Mouse (Mus musculus) liver, embryonic 16.5 days (tissue): ENCODE data around the gene Etfbkmt. TPM values are rescaled to one million over a fixed set of nuclear protein-coding genes. Genes with fewer than 3 reads are reported as not detected.
A peak's percentile ranks its signal among the peaks of the same experiment; 100 is the strongest.
"Not testable (repeated sequence)": the region's sequence is repeated elsewhere in the genome, so short reads cannot be mapped to it uniquely, and the experiment has no call there.

Experiments used
- ATAC-seq: fragments of 200-750 bp; cut with Nextera tagmentation; 2 replicates; pipeline ENCODE4 v1.8.0; 2017; ENCODE audit warnings: low read depth, mild to moderate bottlenecking, moderate number of reproducible peaks, moderate library complexity
- H3K27ac ChIP-seq: fragments of 300-500 bp; sonication (generic); 2 replicates; pipeline ENCODE4 v1.5.1; 2014; ENCODE audit warnings: mild to moderate bottlenecking, low read length
- H3K27me3 ChIP-seq: fragments of 300-500 bp; sonication (generic); 2 replicates; pipeline ENCODE4 v1.6.1; 2014; ENCODE audit warnings: low read depth, low read length, mixed read lengths; ENCODE audit not compliant: control insufficient read depth, insufficient read depth
- H3K36me3 ChIP-seq: fragments of 300-500 bp; sonication (generic); 2 replicates; pipeline ENCODE4 v1.6.1; 2014; ENCODE audit warnings: mild to moderate bottlenecking; ENCODE audit not compliant: control insufficient read depth, insufficient read depth
- H3K4me1 ChIP-seq: fragments of 300-500 bp; sonication (generic); 2 replicates; pipeline ENCODE4 v1.6.1; 2014; ENCODE audit warnings: low read depth, low read length, mixed read lengths; ENCODE audit not compliant: control insufficient read depth
- H3K4me2 ChIP-seq: fragments of 300-500 bp; sonication (generic); 2 replicates; pipeline ENCODE4 v1.6.1; 2014; ENCODE audit warnings: low read depth, low read length, mixed read lengths
- H3K4me3 ChIP-seq: fragments of 300-500 bp; sonication (generic); 2 replicates; pipeline ENCODE4 v1.5.1; 2014; ENCODE audit warnings: low read depth, mild to moderate bottlenecking, low read length
- H3K9ac ChIP-seq: fragments of 300-500 bp; sonication (generic); 2 replicates; pipeline ENCODE4 v1.6.1; 2014; ENCODE audit warnings: low read depth, low read length
- H3K9me3 ChIP-seq: fragments of 300-500 bp; sonication (generic); replicated peaks from 2 replicates; pipeline ENCODE4 v1.6.1; 2016; ENCODE audit warnings: low read length; ENCODE audit not compliant: control insufficient read depth
- WGBS: fragments of 180-500 bp; shearing (Covaris S2); extraction: QIAGEN DNeasy Blood & Tissue Kit; methylation state at CpG from one replicate; pipeline ENCODE4 v1.1.7; 2014; ENCODE audit not compliant: insufficient replicate concordance; 5-methylcytosine and 5-hydroxymethylcytosine counted together
- polyA plus RNA-seq: library from polyadenylated mRNA; unstranded; fragments of >200 nt; fragmentation: Nextera tagmentation; extraction: Ambion mirVana; gene quantifications from 2 replicates; pipeline ENCODE4 v1.2.1, GENCODE M21; 2015

Gene Etfbkmt
- polyA plus RNA-seq, 1 experiment from 2014 or later = 15.7 TPM

GRCm38 (mm10) chr6:149188041-149188924 lies 48.6 kb downstream of the Etfbkmt start, which contains the start of gene Amn1:
Gene Amn1 (minus strand): TSS chr6:149188712.
- Histone ChIP-seq H3K27ac (peak within 1 kb of the TSS; percentile 87), H3K4me3 (peak within 1 kb of the TSS; percentile 76), H3K9me3 (no peaks in the 10 kb centered on the region), H3K27me3 (no peaks in the 10 kb centered on the region), H3K4me2 (peak within 1 kb of the TSS; percentile 69), H3K4me1 (peaks cover 20% of the 10 kb centered on the region), H3K9ac (peak within 1 kb of the TSS; percentile 77), H3K36me3 (no peaks in the 10 kb centered on the region)
- WGBS = under 1% methylated on average over 34 of the region's 34 CpGs
- peak; percentile 86 for ATAC-seq

- H3K27ac ChIP-seq = peak overlapping the region; percentile 87
- H3K4me2 ChIP-seq = peak overlapping the region; percentile 69
- no peaks in the 10 kb centered on the region for H3K36me3 ChIP-seq
- WGBS = 33% methylated on average over 8 of the region's 8 CpGs
- peak overlapping the region; percentile 76 for H3K4me3 ChIP-seq
- H3K4me1 ChIP-seq = peaks cover 25% of the 10 kb centered on the region
- no peak; the same call in 1 of the 2 replicates for ATAC-seq
- no peaks in the 10 kb centered on the region for H3K27me3 ChIP-seq
- no peaks in the 10 kb centered on the region for H3K9me3 ChIP-seq
- peak overlapping the region; percentile 77 for H3K9ac ChIP-seq
Observed at GRCm38 (mm10) chr6:149188925-149189257, 49.2 kb downstream of the Etfbkmt start.

- H3K4me2 ChIP-seq = peak overlapping the region; percentile 69
Observed at GRCm38 (mm10) chr6:149189340-149189922, 49.8 kb downstream of the Etfbkmt start.

DNA sequence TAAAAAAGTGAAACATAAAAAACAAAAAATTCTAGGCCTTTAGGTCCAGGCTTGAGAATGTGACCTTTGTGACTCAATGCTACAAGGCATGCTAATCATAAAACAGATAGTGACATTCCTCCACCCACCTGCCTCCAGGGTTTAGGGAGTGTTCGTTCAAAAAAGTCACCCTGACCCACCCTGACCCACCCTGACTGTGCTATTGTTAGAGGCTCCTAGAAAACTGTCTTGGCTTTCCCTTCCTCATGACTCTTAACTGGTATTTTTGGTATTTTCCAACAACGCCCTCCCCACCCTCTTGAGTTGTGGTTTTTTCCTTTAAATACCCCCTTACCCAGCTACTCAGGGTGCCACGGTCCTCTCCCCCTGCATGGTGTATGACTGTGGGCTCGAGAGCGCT lies 52.3 kb downstream of the Etfbkmt start:
- not testable (repeated sequence) for H3K27ac ChIP-seq, ATAC-seq

More at GRCm38 (mm10) chr6:149189340-149189922, 49.8 kb downstream of the Etfbkmt start:
- ATAC-seq = no peak
- peak overlapping the region; percentile 76; the same call in 1 of the 2 replicates for H3K4me3 ChIP-seq
- WGBS = 83% methylated on average over 16 of the region's 16 CpGs
- no peak overlapping the region for H3K9ac ChIP-seq
- no peaks in the 10 kb centered on the region for H3K36me3 ChIP-seq
- H3K4me1 ChIP-seq = peaks cover 26% of the 10 kb centered on the region
- peak overlapping the region; percentile 87 for H3K27ac ChIP-seq
- H3K27me3 ChIP-seq = no peaks in the 10 kb centered on the region
- no peaks in the 10 kb centered on the region for H3K9me3 ChIP-seq

GRCm38 (mm10) chr6:149193276-149193905 lies 53.7 kb downstream of the Etfbkmt start:
- Histone ChIP-seq H3K27me3 (no peaks in the 10 kb centered on the region), H3K4me2 (peak overlapping the region; percentile 57), H3K9ac (peak overlapping the region; percentile 49), H3K27ac (peak overlapping the region; percentile 97), H3K4me3 (no peak overlapping the region), H3K36me3 (no peaks in the 10 kb centered on the region), H3K4me1 (peaks cover 25% of the 10 kb centered on the region), H3K9me3 (no peaks in the 10 kb centered on the region)
- ATAC-seq = peak; percentile 84
- 34% methylated on average over 5 of the region's 5 CpGs for WGBS

More for the DNA sequence above, 52.3 kb downstream of the Etfbkmt start:
- H3K4me3 ChIP-seq, H3K4me2 ChIP-seq, H3K9me3 ChIP-seq, H3K9ac ChIP-seq, H3K27me3 ChIP-seq, H3K36me3 ChIP-seq: not testable (repeated sequence)
- 77% methylated on average over 5 of the region's 5 CpGs for WGBS
- peaks cover 30% of the 10 kb centered on the region for H3K4me1 ChIP-seq

GRCm38 (mm10) chr6:149197116-149197515 lies 57.5 kb downstream of the Etfbkmt start:
- 55% methylated on average over 3 of the region's 3 CpGs for WGBS
- no peaks in the 10 kb centered on the region for H3K9me3 ChIP-seq
- no peak for ATAC-seq

GRCm38 (mm10) chr6:149198572-149198971 lies 58.9 kb downstream of the Etfbkmt start:
- no peak overlapping the region for H3K9ac ChIP-seq
- no peak overlapping the region for H3K4me2 ChIP-seq
- H3K4me3 ChIP-seq = no peak overlapping the region
- H3K4me1 ChIP-seq = peaks cover 8% of the 10 kb centered on the region
- ATAC-seq = peak; percentile 35
- no peaks in the 10 kb centered on the region for H3K27me3 ChIP-seq
- H3K36me3 ChIP-seq = no peaks in the 10 kb centered on the region
- no peak overlapping the region for H3K27ac ChIP-seq
- no peaks in the 10 kb centered on the region for H3K9me3 ChIP-seq

More at GRCm38 (mm10) chr6:149197116-149197515, 57.5 kb downstream of the Etfbkmt start:
- Histone ChIP-seq H3K4me3 (no peak overlapping the region), H3K4me1 (peaks cover 18% of the 10 kb centered on the region), H3K9ac (no peak overlapping the region), H3K36me3 (no peaks in the 10 kb centered on the region), H3K27ac (no peak overlapping the region), H3K27me3 (no peaks in the 10 kb centered on the region), H3K4me2 (no peak overlapping the region)
